Mouse (Mus musculus): ENCODE results near the gene Fance.
"Not testable (repeated sequence)": the region's sequence is repeated elsewhere in the genome, so short reads cannot be mapped to it uniquely, and the experiment has no call there.

Gene Fance

GRCm38 (mm10) chr17:28293716-28294115, 19.6 kb upstream of the Fance start:
- DNase-seq (ENCODE audit: low spot score), result no peak

- DNase-seq (ENCODE audit: low spot score), result no peak
Observed at GRCm38 (mm10) chr17:28294449-28295333, 18.6 kb upstream of the Fance start.

GRCm38 (mm10) chr17:28298888-28299287, 14.4 kb upstream of the Fance start:
- DNase-seq (ENCODE audit: low spot score), result no peak

GRCm38 (mm10) chr17:28299669-28300320, 13.5 kb upstream of the Fance start:
- no peak for DNase-seq (ENCODE audit: low spot score)

- DNase-seq (ENCODE audit: low spot score), result no peak
Observed at GRCm38 (mm10) chr17:28300323-28300722, 13.0 kb upstream of the Fance start.

GRCm38 (mm10) chr17:28300850-28301249, 12.5 kb upstream of the Fance start:
- no peak for DNase-seq (ENCODE audit: low spot score)

GRCm38 (mm10) chr17:28305172-28305571, 8.1 kb upstream of the Fance start:
- no peak for DNase-seq (ENCODE audit: low spot score)

- DNase-seq (ENCODE audit: low spot score), result peak; percentile 82
Observed at GRCm38 (mm10) chr17:28308297-28309195, 4.8 kb upstream of the Fance start.

GRCm38 (mm10) chr17:28310831-28311230, 2.5 kb upstream of the Fance start:
- no peak for DNase-seq (ENCODE audit: low spot score)

GRCm38 (mm10) chr17:28311366-28312132, 1.8 kb upstream of the Fance start:
- no peak for DNase-seq (ENCODE audit: low spot score)

GRCm38 (mm10) chr17:28312232-28313211, 797 bp upstream of the Fance start:
- DNase-seq (ENCODE audit: low spot score), result no peak

GRCm38 (mm10) chr17:28313880-28314225, 534 bp downstream of the Fance start:
- no peak for DNase-seq (ENCODE audit: low spot score)

GRCm38 (mm10) chr17:28315611-28316160, 2.4 kb downstream of the Fance start:
- DNase-seq (ENCODE audit: low spot score), result no peak

- no peak for DNase-seq (ENCODE audit: low spot score)
Observed at GRCm38 (mm10) chr17:28316476-28316875, 3.2 kb downstream of the Fance start.

- DNase-seq (ENCODE audit: low spot score), result no peak
Observed at GRCm38 (mm10) chr17:28317091-28317490, 3.8 kb downstream of the Fance start.

GRCm38 (mm10) chr17:28317725-28318124, 4.4 kb downstream of the Fance start:
- DNase-seq (ENCODE audit: low spot score), result no peak

- no peak for DNase-seq (ENCODE audit: low spot score)
Observed at GRCm38 (mm10) chr17:28321700-28322099, 8.4 kb downstream of the Fance start.

GRCm38 (mm10) chr17:28323786-28324185, 10.5 kb downstream of the Fance start:
- no peak for DNase-seq (ENCODE audit: low spot score)

- DNase-seq (ENCODE audit: low spot score), result not testable (repeated sequence)
Observed at GRCm38 (mm10) chr17:28324416-28324815, 11.1 kb downstream of the Fance start.

- DNase-seq (ENCODE audit: low spot score), result no peak
Observed at GRCm38 (mm10) chr17:28325751-28326150, 12.4 kb downstream of the Fance start.

Measured in ovary, postnatal 36 days (tissue).